Mouse (Mus musculus): ENCODE results near the gene Smarcd1.
"Not testable (repeated sequence)": the region's sequence is repeated elsewhere in the genome, so short reads cannot be mapped to it uniquely, and the experiment has no call there.

Gene Smarcd1

DNA sequence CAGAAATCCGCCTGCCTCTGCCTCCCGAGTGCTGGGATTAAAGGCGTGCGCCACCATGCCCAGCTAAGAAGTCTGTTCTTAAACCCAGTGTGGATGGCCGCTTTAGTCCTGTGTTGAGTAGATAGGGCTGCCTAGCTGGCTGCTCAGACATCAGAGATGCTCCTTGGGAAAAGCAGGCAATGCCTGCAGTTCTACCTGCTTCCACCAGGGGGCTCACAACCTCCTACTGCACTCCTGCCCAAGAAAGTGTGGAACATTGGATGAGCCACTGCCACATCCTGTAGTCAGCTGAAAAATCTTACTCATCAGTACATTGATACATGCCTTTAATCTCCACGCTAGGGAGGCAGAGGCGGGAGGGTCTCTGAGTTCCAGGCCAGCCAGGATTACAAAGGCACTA is 12.9 kb downstream of the Smarcd1 start:
- DNase-seq (ENCODE audit: low read depth, low spot score), result peak; percentile 88

DNA sequence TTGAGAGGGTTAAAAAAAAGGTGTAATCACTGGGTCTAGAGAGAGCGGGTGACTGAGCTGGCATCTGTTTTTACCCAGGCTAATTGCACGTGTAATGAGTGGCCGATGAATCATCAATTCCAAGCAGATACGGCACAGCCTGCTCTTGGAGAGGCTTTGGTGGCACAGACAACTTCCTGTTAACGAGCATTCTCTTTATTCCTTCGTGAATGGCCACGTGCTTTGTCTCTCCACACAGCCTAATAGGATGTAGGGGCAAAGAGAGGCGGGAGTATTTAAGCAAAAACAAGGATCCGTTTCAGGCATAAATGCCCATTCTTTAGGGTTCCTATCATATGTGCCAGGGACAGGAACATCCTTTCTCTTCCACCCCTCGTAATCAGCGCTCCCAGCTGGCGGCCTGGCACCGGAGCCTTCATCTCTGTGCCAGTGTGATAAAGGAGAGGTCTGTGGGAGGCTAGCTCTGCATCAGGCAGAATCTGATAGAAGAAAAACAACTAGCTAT is 13.5 kb downstream of the Smarcd1 start:
- no peak for DNase-seq (ENCODE audit: low read depth, low spot score)

DNA sequence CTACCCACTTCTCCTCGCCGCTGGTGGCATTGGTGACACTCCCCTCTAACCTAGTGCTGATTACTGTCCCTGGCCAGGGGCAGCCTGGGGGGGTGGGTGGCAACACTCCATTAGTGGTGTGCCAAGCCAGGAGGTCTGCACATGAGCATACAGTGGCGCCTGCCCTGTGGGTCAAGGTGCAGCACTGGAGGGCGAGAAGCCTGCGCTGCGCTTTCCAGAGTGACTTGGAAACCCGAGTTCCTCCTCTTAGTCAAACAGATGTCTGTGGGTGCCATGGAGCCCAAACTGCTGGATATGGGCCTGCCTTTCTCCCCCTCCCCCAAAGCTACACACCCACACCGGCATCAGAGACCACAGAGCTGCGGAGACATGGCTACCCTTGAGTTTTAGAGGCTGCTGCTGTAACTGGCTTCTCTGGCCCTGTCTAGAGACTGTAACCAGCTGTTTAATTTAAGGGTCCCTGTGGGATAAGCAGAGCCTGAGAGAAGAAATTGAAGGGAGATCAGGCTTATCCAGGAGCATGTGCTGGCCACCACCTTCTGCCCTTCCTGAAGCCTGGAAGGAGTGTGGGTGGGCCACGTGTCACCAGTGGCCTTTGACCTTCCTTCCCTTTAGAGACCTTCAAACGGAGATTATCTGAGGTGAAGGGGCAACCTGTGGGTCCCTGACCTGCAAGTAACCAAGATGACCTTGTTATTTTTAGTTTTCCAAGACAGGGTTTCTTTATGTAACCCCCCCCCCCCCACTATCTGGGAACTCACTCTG is 14.2 kb downstream of the Smarcd1 start:
- no peak for DNase-seq (ENCODE audit: low read depth, low spot score)

DNA sequence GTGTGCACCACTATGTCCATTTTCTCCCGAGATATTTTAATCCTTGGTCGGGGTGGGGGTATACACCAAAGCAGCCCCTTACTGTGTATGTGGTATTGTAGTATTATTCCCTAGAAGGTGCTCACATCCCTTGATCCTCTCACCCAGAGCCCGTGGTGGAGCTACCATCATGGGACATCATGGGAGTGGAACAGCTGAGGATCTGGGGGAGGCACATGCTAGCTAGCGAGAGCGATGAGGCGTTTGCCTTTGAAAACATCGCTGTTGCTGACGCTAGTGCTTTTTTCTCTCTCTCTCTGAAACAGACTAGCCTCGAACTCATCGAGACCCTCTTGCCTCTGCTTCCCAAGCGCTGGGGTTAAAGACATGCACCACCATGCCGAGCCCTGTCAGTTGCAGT is 14.9 kb downstream of the Smarcd1 start:
- no peak for DNase-seq (ENCODE audit: low read depth, low spot score)

DNA sequence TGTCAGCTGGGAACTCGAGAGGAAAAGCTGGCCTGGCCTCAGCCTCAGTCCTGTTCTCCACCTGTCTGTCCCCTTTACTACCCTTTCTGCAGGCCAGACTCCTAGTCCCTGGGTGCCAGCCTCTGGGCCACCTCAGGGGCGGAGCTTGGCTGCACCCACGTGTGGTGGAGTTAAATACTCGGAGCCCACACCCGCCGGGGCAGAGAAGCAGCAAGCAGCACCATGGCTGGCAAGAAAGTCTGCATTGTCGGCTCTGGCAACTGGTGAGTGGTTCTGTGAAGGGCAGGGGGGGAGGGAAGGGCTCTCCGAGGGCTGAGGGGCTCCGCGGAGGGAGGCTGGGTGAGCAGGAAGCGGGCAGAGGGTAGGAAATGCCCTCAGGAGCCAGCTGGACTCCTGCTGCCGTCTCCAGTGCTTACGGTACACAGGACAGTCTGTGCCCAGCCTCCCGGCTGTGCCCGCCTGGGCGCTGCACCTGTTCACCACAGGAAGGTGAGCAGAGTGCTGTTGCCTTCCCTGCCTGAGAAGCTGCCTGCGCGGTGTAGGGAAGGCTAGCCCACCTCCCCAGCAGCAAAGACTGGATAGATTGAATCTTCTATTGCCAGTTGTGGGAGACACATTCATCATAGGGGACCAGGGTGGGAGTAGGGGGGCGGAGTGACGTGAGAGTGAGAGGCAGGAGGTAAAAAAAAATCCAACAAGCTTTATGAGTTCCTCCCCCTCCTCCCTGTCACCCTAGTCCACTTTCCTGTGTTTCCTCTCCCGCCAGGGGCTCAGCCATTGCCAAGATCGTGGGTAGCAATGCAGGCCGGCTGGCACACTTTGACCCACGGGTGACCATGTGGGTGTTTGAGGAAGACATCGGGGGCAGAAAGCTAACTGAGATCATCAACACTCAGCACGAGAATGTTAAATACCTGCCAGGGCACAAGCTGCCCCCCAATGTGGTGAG is 15.7 kb downstream of the Smarcd1 start, which contains the start of gene Gpd1:
Gpd1 (plus strand) TSS at position 130 of the 949 bp plus-strand sequence.
- DNase-seq (ENCODE audit: low read depth, low spot score), result peak; percentile 29

DNA sequence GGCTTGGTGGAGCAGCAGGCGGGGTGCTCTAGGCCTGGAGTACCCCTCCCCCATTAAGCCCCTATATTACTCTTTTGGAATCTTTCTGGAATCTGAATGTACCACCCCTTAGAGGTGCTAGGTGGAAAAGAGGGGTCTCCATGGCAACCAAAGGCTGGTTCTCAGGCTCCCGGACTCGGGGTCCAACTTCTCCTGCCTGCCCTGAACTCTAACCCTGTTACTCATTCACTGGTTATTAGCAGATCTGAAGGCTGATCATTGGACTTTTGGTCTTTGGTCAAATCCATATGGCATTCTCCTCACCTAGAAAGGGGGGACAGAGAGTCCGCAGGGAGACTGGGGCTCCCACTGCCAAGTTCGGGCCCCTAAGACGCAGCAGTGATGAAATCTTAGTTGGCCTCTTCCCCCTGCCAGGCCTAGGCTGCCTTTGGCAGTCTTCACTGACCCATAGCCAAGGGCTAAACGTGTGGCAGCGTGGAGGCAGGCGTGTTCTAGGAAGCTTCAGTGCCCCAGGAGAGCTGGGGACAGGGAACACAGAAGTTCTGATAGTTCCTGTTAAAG is 16.6 kb downstream of the Smarcd1 start:
- no peak for DNase-seq (ENCODE audit: low read depth, low spot score)

DNA sequence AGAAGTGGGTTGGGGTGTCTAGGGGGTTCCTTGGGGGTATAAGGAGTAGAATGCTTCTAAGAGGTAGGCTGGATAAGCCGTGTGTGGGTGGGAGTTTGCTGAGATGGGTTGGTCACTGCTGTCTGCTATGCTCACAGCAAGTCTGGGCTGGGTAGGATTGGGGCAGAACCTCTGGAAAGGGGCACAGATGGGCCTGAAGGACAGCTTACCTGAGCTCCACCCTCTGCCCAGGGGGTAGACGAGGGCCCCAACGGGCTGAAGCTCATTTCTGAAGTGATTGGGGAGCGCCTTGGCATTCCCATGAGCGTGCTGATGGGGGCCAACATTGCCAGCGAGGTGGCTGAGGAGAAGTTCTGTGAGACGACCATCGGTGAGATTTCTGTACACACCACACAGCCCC is 17.9 kb downstream of the Smarcd1 start:
- DNase-seq (ENCODE audit: low read depth, low spot score), result no peak

DNA sequence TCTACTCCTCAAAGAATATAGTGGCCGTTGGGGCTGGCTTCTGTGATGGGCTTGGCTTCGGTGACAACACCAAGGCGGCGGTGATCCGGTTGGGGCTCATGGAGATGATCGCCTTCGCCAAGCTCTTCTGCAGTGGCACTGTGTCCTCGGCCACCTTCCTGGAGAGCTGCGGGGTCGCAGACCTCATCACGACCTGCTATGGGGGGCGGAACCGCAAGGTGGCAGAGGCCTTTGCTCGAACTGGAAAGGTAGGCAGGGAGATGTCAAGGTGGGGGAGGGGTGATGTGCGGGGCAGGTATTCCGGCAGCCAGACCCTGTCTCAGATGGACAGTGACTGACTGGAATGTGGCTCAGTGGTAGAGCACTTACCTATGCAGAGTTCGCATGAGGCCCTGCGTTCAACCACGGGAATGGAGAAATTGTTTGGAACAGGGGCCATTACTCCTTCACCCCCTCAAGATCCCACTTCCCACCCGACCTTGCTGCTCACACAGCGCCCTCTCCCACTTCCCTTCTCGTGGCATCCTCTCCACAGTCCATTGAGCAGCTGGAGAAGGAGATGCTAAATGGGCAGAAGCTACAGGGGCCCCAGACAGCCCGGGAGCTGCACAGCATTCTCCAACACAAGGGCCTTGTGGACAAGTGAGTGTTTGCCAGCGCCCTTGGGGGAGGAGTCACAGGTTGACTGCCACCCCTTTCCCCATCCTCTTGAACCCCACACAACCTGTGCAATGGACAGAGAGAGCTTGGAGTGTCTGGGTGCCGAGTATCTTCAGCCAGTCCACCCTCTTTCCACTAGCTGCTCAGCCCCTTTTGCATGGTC is 20.2 kb downstream of the Smarcd1 start:
- no peak for DNase-seq (ENCODE audit: low read depth, low spot score)

DNA sequence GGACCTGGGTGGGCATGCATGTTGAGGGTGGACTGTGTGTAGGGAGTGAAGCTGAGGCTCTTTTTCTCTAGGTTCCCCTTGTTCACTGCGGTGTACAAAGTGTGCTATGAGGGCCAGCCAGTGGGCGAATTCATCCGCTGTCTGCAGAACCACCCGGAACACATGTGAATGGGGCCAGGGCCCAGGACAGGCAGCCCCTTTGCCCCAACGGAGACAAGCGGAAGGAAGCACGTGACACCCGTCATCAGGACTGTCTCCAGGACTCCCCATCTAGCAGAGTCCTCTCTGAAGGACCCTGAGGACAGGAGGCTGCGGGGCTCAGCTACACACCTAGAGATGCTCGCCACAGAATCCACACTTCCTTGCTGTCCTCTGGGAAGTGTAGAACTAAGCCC is 21.2 kb downstream of the Smarcd1 start:
- DNase-seq (ENCODE audit: low read depth, low spot score), result no peak

DNA sequence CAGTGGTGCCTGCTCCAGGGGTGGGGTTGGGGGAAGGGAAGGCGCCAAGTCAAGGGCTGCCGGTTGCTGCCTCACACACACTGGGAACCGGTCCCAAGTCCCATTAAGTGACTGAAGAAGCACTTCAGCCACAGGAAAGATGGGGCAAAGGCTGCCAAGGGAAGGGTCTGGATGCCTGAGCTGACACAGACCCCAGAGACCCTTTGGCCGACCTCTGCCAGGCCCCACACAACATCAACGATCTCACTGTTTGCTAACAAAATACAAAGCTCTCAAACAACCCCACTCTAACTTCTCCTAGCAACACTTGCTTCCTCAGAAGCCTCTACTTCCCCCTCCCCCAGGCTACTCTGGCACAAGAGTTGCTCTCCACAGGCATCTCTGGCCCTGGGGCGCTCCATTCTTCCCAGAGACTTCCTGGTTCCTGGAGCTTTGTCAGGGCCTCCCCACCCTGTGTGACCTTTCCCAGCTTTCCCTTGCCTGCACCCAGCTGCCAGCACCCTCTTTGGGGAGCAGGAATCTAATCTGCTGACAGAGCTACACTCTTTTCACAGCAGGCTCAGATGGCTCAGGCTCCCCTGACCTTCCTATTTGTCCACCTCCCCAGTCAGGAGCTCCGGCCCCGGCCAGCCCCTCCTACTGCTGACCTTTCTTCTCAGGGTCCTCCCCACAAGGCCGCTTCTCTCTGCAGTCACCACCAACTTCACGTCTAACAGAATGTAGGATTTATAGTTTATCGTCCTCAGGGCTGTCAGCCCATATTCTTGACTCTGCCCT is 21.8 kb downstream of the Smarcd1 start:
- peak; percentile 91 for DNase-seq (ENCODE audit: low read depth, low spot score)

DNA sequence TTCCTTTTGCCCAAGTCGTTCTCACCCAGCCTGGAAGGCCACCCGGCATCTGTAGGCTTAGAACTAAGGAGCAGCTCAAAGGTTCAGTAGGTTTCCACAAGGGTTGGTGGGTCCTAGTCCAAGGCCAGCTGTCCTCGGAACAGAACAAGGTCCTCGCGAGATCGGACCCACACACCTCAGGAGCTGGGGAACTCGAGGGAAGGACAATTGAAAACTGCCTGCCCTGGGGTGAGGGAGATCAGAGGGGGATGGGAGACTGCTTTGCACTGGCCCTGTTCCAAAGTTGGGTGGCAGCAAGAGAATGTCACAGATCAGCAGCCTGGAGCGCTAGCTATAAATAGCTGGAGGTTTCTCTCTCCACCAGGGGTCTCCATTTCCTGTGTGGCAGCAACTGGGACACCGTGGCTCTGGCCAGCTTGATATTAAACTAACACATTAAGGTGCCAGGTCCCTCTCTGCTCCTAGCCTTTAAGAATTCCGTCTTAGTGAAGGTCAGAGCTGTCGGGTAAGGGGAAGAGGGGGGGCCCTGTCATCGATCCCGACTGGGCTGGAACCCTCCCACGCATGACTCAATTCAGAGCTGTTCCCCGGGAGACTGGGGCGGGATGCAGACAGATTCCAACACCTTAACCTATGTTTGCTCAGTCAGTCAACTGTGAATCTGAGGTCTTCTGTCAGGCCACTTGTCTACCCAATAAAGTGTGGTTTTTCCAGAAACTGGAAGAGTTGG is 22.5 kb downstream of the Smarcd1 start:
- peak; percentile 88 for DNase-seq (ENCODE audit: low read depth, low spot score)

DNA sequence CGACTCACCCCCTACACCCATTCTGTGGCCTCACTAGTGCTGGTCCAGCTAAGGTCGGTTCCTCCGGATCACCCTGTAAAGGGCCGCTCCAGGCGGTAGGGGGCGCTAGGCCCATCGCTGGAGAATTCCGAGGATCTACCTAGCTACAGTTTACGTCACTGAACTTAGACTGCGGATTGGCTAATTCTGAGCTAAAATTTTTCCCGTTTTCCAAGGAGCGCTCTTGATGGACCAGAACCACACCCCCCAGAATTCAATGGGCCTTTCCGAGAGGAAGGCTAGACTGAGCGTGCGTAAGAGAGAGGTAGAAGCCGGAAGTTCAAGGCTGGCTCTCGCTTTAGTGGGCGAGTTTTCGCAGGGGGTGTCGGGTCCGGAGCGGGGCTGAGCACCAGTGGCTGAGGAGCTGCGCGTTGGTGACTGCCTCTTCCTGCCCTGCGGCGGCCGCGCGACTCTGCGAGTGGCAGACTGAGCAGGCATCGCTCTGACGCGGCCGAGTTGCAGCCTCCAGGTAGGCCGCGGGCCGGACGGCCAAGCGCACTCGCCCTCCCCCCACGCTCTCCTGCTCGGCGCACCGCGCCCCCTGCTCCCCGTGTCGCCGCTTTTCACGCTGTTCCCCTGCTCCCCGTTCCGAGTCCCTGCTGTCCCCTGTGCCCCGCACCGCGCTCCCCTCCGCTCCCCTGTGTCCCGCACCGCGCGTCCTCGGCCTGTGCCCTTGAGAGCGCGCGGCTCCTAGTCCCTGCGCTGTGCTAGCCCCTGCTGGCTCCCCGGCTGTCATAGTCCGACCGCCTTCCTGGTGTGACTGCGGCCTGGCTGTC is 23.6 kb downstream of the Smarcd1 start, which contains the start of gene Cox14:
Cox14 (plus strand) TSS at position 278 of the 815 bp plus-strand sequence.
- peak; percentile 99 for DNase-seq (ENCODE audit: low read depth, low spot score)

DNA sequence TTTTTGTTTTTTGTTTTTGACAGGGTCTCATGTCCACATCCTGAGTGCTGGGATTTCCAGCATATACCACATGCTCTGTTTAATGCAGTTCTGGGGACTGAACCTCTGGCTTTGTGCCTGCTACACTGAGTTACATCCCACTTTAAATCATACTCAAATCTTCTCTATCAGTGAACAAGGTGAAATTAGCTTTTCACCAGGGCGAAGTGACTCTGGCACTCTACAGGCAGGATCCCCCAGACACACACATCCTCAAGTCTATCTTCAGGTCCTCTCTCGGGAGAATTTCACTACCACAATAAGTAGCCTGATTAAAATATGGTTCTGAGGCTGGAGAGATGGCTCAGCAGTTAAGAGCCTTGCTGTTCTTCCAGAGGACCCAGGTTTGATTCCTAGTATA is 24.6 kb downstream of the Smarcd1 start:
- no peak for DNase-seq (ENCODE audit: low read depth, low spot score)

DNA sequence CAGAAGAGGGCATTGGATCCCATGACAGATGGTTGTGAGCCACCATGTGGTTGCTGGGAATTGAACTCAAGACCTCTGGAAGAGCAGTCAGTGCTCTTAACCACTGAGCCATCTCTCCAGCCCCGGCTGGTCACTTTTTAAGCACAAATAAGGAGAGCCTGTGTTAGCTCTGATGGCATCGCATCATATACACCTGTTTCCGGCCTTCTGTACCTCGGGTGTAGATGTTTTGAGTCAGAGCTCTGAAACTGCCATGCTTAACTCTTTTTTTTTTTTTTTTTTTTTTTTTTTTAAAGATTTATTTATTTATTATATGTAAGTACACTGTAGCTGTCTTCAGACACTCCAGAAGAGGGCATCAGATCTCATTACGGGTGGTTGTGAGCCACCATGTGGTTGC is 25.1 kb downstream of the Smarcd1 start:
- not testable (repeated sequence) for DNase-seq (ENCODE audit: low read depth, low spot score)

DNA sequence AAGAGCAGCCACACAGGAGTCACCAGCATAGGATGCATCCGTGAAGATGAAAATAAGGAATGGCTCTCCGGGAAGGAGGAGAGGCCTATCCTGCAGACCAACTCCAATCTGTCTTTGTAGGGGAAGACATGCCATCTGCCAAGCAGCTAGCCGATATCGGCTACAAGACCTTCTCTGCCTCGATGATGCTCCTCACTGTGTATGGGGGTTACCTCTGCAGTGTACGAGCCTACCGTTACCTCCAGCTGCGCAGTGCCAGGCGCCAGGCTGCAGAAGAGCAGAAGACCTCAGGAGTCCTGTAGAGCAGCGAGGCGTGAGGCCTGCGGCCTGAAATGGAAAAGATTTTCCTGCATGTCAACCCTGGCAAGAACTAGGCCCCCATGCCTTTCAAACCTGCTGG is 25.6 kb downstream of the Smarcd1 start:
- no peak for DNase-seq (ENCODE audit: low read depth, low spot score)

DNA sequence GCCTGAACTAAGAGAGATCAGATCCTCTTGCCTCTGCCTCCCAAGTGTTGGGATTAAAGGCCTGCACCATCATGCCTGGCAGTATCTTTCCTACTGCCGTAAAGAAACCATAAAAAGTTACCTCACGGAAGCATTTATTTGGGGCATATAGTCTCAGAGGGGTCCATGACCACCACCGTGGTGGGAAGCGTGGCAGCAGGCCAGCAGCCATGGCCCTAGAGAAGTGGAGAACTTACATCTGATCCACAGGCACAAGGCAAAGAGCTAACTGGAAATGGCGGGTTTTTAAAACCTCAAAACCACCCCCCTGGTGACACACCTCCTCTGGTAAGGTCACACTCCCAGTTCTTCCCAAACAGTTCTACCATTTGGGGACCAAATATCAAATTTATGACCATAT is 26.3 kb downstream of the Smarcd1 start:
- DNase-seq (ENCODE audit: low read depth, low spot score), result no peak

DNA sequence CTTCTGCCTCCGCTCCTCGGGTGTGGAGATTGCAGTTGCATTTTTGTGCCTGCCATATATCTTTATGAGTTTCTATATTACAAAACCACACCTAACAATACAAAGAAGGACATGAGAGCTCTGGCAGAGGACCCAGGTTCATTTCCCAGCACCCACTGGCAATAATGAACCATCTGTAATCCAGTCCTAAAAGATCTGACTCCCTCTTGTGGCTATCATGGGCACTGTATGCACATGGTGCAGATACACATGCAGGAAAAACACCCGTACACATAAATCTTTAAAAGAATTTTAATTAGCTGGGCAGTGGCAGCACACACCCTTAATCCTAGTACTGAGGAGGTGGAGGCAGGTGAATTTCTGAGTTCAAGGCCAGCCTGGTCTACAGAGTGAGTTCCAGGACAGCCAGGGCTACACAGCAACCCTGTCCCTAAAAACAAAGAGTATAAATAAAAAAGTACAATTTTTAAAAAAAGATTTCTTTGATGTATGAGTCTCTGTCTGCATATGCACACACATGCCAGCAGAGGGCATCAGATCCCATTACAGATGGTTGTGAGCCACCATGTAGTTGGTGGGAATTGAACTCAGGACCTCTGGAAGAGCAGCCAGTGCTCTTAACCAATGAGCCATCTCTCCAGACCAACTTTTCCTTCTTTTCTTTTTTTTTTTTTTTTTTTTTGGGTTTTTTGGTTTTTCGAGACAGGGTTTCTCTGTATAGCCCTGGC is 27.3 kb downstream of the Smarcd1 start:
- peak; percentile 67 for DNase-seq (ENCODE audit: low read depth, low spot score)

DNA sequence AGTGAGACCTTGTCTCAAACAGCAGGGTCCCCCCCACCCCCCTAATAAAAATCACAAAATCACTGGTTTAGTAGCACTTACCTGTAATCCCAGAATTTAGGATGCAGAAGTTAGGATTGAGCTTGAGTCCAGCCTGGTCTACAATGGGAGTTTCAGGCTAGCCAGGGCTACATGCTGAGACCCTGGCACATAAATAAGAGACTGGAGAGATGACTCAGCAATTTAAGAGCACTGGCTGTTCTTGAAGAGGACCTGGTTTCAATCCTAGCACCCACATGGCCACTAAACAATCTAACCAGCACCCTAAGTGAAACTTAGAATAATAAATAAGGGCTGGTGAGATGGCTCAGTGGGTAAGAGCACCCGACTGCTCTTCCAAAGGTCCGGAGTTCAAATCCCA is 29.2 kb downstream of the Smarcd1 start:
- DNase-seq (ENCODE audit: low read depth, low spot score), result no peak
